Comparison of ENCODE assay signal across 12 mouse cellular contexts in the genomic region with DNA sequence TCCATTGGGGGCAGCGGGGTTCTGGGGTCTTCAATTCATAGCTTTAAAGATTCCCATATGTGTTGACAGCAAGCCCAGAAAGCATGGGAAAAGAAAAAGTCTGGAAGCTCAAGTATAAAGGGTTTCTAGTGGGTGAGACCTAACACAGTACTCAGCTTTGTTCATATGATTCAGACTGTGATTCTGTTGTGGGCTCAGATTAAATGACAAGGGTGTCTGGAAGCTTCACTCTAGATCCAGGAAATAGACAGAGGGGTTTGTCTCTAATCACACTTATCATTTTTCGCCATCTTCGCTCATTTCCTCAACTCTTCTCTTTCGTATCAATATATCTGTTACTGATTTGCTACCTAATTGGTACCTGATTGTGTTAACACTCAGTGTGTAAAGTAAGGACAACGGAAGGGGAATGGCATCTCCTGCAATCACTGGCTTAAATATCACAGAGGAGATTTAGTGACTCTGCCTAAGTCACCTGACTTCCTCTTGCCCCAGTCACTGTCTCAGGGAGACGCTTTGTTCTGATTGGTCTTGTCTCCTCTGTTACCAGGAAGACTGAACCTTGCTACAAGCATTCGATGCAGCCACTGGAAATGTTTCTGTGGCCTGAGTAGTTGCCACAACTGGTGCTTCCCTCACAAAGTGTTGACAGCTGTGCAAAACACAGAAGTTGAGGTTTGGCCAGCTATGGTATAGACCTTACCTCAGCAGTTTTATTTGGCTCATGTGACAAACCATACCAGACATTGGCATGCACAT.
DNase-seq lines count a peak whose midpoint lies in the region; ATAC-seq and TF ChIP-seq lines count a peak whose summit lies in the region.
"Had no signal": no experiment of that assay in that cellular context is flagged by ENCODE, and none has a peak within 500 bp of the region (broad histone marks: within the 10 kb centered on the region; RNA-seq: fewer than 3 reads in every experiment).

No protein-coding gene starts in this region.

- no peak for TF ChIP-seq POLR2A in limb, embryonic 14.5 days (IDR thresholded peaks at IDR 0.05; ENCODE audit: borderline replicate concordance, extremely low read depth, insufficient read depth, insufficient read length)

- 76% methylated on average over 7 of the region's 7 CpGs for WGBS in limb, embryonic 14.5 days
- 82% methylated on average over 7 of the region's 7 CpGs for WGBS in limb, embryonic 10.5 days

- H3K4me3 ChIP-seq in limb, embryonic 14.5 days (replicated peaks; ENCODE audit: low read length) = no peak overlapping the region
- no peak overlapping the region for H3K4me3 ChIP-seq in limb, embryonic 10.5 days
- H3K4me3 ChIP-seq: limb, embryonic 13.5 days had no signal

- H3K27me3 ChIP-seq in limb, embryonic 14.5 days (ENCODE audit: control insufficient read depth, insufficient read depth, low read length) = no peaks in the 10 kb centered on the region
- H3K27me3 ChIP-seq in limb, embryonic 10.5 days (ENCODE audit: low read depth, poor library complexity, severe bottlenecking) = no peaks in the 10 kb centered on the region
- H3K27me3 ChIP-seq: limb, embryonic 13.5 days had no signal

- H3K4me2 ChIP-seq in limb, embryonic 14.5 days (replicated peaks; ENCODE audit: low read depth, low read length, severe bottlenecking) = no peak overlapping the region
- H3K4me2 ChIP-seq: limb, embryonic 13.5 days had no signal

- DNase-seq in limb, embryonic 14.5 days (ENCODE audit: low spot score) = peak; percentile 41
- DNase-seq in limb, embryonic 10.5 days (ENCODE audit: low spot score) = no peak
- DNase-seq in thymus, postnatal 10 days (ENCODE audit: low spot score in 2 of 2) = peak; percentile 5 to 6
- no peak for DNase-seq in cerebellum, adult 8-10 months
- DNase-seq in frontal cortex, postnatal 14 days (ENCODE audit: low spot score in 2 of 2) = no peak
- DNase-seq in cerebellum, postnatal 10 days = no peak
- DNase-seq: adrenal gland, postnatal 36 days; embryo, embryonic 11 days; kidney, postnatal 25 days had no signal

- H3K36me3 ChIP-seq in limb, embryonic 14.5 days (ENCODE audit: control insufficient read depth, insufficient read depth, low read length) = no peaks in the 10 kb centered on the region
- H3K36me3 ChIP-seq in limb, embryonic 10.5 days = no peaks in the 10 kb centered on the region
- H3K36me3 ChIP-seq: limb, embryonic 13.5 days had no signal

- peak; percentile 50 for ATAC-seq in limb, embryonic 14.5 days (ENCODE audit: low FRiP score, low read depth)
- peak; percentile 99 for ATAC-seq in activated CD4-positive, CD25-positive, alpha-beta regulatory T cell, adult 4 months
- peak; percentile 98 for ATAC-seq in megakaryocyte, adult 5-6 weeks (ENCODE audit: poor library complexity, severe bottlenecking)

- no peaks in the 10 kb centered on the region for H3K9me3 ChIP-seq in limb, embryonic 14.5 days (ENCODE audit: control insufficient read depth, low read length)
- no peaks in the 10 kb centered on the region for H3K9me3 ChIP-seq in limb, embryonic 10.5 days (replicated peaks)
- H3K9me3 ChIP-seq: limb, embryonic 13.5 days had no signal

- no peak overlapping the region for H3K9ac ChIP-seq in limb, embryonic 14.5 days (ENCODE audit: low read depth, low read length, severe bottlenecking)
- H3K9ac ChIP-seq: limb, embryonic 13.5 days had no signal

- no peak overlapping the region for H3K27ac ChIP-seq in limb, embryonic 14.5 days (replicated peaks; ENCODE audit: low read depth, low read length)
- no peak overlapping the region for H3K27ac ChIP-seq in limb, embryonic 10.5 days
- H3K27ac ChIP-seq: limb, embryonic 13.5 days had no signal

- peaks cover 6% of the 10 kb centered on the region; the same call in 1 of the 2 replicates for H3K4me1 ChIP-seq in limb, embryonic 14.5 days (ENCODE audit: control insufficient read depth, insufficient read depth, low read length)
- H3K4me1 ChIP-seq in limb, embryonic 10.5 days = no peaks in the 10 kb centered on the region

Comparison
In these comparisons a context has a peak if more than half of its experiments do, and no peak if none do; other contexts are left out.
1. DNase-seq: peak in limb, embryonic 14.5 days (single experiment) and thymus, postnatal 10 days (2 of 2); none in limb, embryonic 10.5 days (single experiment), cerebellum, adult 8-10 months (single experiment), frontal cortex, postnatal 14 days (0 of 2) and cerebellum, postnatal 10 days (0 of 2).
2. Peak in every context shown above with its lines, with median percentiles within 50 percentile points of each other: ATAC-seq.